Mouse (Mus musculus) ES-E14 (cell line): ENCODE results near the gene Pcmtd2. TPM values are rescaled to one million over a fixed set of nuclear protein-coding genes. Genes with fewer than 3 reads are reported as not detected.
A peak's percentile ranks its signal among the peaks of the same experiment; 100 is the strongest.

Experiments used
- DNase-seq: peaks from one replicate; pipeline ENCODE4 v3.0.0-alpha.2; 2013; ENCODE audit warnings: low read depth, low spot score
- H3K27ac ChIP-seq: 2 replicates; pipeline ENCODE4 v1.5.1; 2012; ENCODE audit warnings: low read depth, mild to moderate bottlenecking, low read length, moderate library complexity, mixed read lengths; ENCODE audit not compliant: poor library complexity, insufficient read depth, severe bottlenecking
- H3K36me3 ChIP-seq: 2 replicates; pipeline ENCODE4 v1.6.1; 2012; ENCODE audit warnings: mild to moderate bottlenecking, low read length, moderate library complexity, mixed read lengths; ENCODE audit not compliant: control insufficient read depth, poor library complexity, insufficient read depth, severe bottlenecking
- H3K4me1 ChIP-seq, 2 experiments: fragments of 150-350 bp in 1 of 2; sonication (generic) in 1 of 2; 2 replicates each; pipeline ENCODE4 v1.6.1; 2012; ENCODE audit warnings: low read length in 2 of 2, mild to moderate bottlenecking in 1 of 2, mixed read lengths in 1 of 2; ENCODE audit not compliant: control insufficient read depth in 2 of 2, insufficient read depth in 2 of 2, poor library complexity in 1 of 2
- H3K4me3 ChIP-seq, 2 experiments: fragments of 150-350 bp in 1 of 2; sonication (generic) in 1 of 2; 2 replicates each; pipeline ENCODE4 v1.5.1; 2012; ENCODE audit warnings: low read length in 2 of 2, low read depth in 1 of 2, mild to moderate bottlenecking in 1 of 2, mixed read lengths in 1 of 2; ENCODE audit not compliant: insufficient read depth in 1 of 2, poor library complexity in 1 of 2, severe bottlenecking in 1 of 2
- H3K9ac ChIP-seq: 2 replicates; pipeline ENCODE4 v1.6.1; 2012; ENCODE audit warnings: low read depth, mild to moderate bottlenecking, low read length, mixed read lengths; ENCODE audit not compliant: poor library complexity, insufficient read depth, severe bottlenecking
- H3K9me3 ChIP-seq: fragments of 150-350 bp; sonication (generic); 2 replicates; pipeline ENCODE4 v1.6.1; 2012; ENCODE audit warnings: low read depth, mild to moderate bottlenecking, low read length; ENCODE audit not compliant: control insufficient read depth, insufficient read depth
- CHD2 ChIP-seq: IDR thresholded peaks from 2 replicates; pipeline ENCODE4 v1.6.1; 2014; ENCODE audit warnings: mild to moderate bottlenecking, low read depth, low read length, inconsistent platforms
- HCFC1 ChIP-seq: IDR thresholded peaks from 2 replicates; pipeline ENCODE4 v1.6.1; 2012; ENCODE audit warnings: low read length, inconsistent platforms, borderline replicate concordance; ENCODE audit not compliant: insufficient read depth
- MAFK ChIP-seq: IDR thresholded peaks from 2 replicates; pipeline ENCODE4 v1.6.1; 2014; ENCODE audit warnings: mild to moderate bottlenecking, low read depth, low read length, inconsistent platforms; ENCODE audit not compliant: insufficient read depth
- ZC3H11A ChIP-seq: IDR thresholded peaks from 2 replicates; pipeline ENCODE4 v1.6.1; 2012; ENCODE audit warnings: low read depth, mild to moderate bottlenecking, inconsistent platforms, low read length, borderline replicate concordance
- ZNF384 ChIP-seq: IDR thresholded peaks from 2 replicates; pipeline ENCODE4 v1.6.1; 2012; ENCODE audit warnings: low read depth, low read length, inconsistent platforms
- in situ Hi-C, 2 experiments: fragments of 600-800 bp; cut with MboI; formaldehyde crosslinking; loops; one replicate each; pipeline ENCODE4 v1.15.1; 2025; ENCODE audit warnings: low sequenced_read_pairs in 2 of 2, inconsistent platforms in 1 of 2; ENCODE audit not compliant: unreplicated experiment in 2 of 2
- total RNA-seq: library from RNA; depleted of rRNA; stranded (reverse); fragments of 300-350 nt; gene quantifications from 2 replicates; pipeline ENCODE4 v1.2.3, GENCODE M21; 2012

Pcmtd2 gene
- total RNA-seq, 1 experiment: 11.8 TPM

DNA sequence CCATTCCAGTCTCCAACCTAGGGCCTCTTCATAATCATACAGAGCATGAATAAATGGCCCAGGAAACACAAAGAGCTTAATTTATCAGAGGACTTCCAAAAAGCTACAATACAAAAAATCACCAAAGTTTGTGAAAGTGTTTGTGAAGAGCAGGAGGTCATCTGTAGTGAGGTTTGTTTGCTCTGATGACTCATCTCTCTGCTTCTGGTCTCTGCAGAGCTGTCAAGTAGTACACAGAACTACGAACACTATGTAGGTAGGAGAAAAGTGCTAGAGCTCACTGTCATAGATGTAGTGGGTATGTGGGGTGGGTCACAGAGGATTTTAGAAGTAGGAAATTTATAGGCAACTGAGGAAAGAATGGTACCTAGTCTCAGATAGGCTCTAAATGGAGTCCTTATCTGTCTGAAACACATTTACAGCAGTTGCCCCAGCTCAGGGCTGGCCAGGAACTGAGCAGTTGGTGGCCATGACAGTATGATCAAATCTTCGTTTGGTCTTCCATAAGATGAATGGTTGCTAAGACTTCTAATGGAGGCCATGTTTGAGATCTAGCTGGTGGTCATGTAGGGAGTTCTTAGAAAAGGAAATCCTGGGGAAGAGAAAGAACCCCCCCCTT is 8.5 kb upstream of the Pcmtd2 start:
- TF ChIP-seq ZNF384: no peak
- TF ChIP-seq CHD2: no peak
- no peak for TF ChIP-seq MAFK
- TF ChIP-seq HCFC1: no peak
- TF ChIP-seq ZC3H11A: no peak
- H3K4me1 ChIP-seq: no peaks in the 10 kb centered on the region
- H3K9ac ChIP-seq: no peak overlapping the region
- no peak for DNase-seq
- in situ Hi-C loops: no loop called here
- H3K27ac ChIP-seq: no peak overlapping the region
- no peak overlapping the region for H3K4me3 ChIP-seq
- no peaks in the 10 kb centered on the region for H3K36me3 ChIP-seq
- H3K9me3 ChIP-seq: no peaks in the 10 kb centered on the region

DNA sequence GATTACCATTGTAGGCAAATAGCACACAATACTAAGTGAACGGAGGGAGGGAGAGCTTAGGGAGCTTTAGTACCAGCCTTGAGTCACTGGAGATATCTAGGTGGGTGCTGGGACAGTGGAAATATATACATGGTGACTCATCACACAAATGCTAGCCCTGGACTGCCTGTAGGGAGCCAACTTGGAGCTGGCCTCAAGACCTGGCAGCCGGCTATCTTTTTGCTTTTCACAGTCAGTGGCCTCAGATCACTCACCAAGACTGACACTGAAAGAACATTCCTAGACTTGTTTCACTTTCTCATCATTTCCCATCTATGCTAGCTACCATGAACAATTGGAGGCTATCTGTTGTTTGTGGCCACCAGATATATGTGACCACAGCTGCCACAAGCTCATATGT is 4.9 kb upstream of the Pcmtd2 start:
- Histone ChIP-seq H3K4me1 (peaks cover 0 to 3% of the 10 kb centered on the region in 2 experiments; a peak in 1 of 4 replicates), H3K27ac (no peak overlapping the region), H3K9me3 (no peaks in the 10 kb centered on the region), H3K9ac (no peak overlapping the region), H3K36me3 (no peaks in the 10 kb centered on the region), H3K4me3 (no peak overlapping the region)
- DNase-seq: no peak
- in situ Hi-C loops: no loop called here
- no peak for TF ChIP-seq ZC3H11A
- TF ChIP-seq HCFC1: no peak

DNA sequence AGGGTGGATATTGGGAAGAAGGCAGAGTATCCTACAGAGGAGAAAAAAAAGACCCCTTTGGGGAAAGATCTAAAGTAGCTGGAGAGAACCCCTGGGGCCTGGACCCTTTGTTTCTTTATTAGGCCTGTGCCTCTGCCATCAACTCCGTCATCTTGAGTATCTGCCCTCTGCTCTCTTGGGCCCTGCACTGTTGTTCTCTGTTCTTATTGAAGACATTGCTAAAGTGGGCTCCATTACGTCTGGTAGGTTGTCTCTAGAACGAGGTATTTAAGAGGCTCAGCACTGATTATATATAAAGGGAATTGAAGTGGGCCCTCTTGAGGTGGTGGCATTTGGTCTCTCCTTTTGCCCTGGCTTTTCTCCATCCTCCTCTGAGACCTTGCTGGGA is 633 bp downstream of the Pcmtd2 start:
- TF ChIP-seq ZC3H11A (no peak), HCFC1 (no peak), ZNF384 (no peak), CHD2 (no peak), MAFK (no peak)
- peak; percentile 25 for DNase-seq
- Histone ChIP-seq H3K4me3 (peak overlapping the region; percentile 68 to 85), H3K9me3 (no peaks in the 10 kb centered on the region), H3K27ac (no peak overlapping the region; the same call in 1 of the 2 replicates), H3K36me3 (no peaks in the 10 kb centered on the region), H3K9ac (peak overlapping the region; percentile 31; the same call in 1 of the 2 replicates), H3K4me1 (peaks cover 0 to 6% of the 10 kb centered on the region in 2 experiments; a peak in 1 of 4 replicates)
- in situ Hi-C loops: no loop called here

DNA sequence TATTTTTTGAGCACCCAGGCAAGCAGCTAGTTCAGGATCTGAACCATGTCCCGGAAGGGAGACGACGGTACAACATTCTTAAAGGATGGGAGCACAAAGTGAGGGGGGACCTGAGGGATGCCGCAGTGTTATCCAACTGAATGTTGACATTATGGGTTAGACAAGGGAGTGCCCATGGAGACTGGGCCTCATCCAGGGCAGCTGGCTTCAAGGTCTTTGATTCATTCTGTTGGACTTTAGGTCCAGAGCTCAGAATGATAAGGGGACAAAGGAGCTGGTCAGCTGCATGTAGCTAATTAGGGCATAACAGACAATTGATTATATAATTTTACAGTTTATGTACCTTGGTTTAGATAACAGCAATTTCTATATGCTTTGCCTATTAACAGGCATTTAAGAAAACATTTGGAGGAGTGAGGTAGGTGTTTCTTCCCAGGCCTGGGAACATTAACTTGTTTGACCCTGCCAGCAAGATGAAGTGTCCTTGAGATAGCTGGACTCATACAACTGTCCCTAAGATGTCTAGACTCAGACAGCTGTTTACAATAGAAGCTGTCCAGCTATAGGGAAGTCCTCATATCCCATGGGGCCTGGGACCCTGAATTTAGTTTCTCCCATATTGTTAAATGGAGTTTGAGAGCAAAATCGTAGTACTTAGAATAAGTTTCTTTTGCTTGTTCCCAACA is 8.2 kb downstream of the Pcmtd2 start:
- DNase-seq: no peak
- Histone ChIP-seq H3K9me3 (no peaks in the 10 kb centered on the region), H3K4me1 (no peaks in the 10 kb centered on the region), H3K4me3 (no peak overlapping the region), H3K9ac (no peak overlapping the region), H3K36me3 (no peaks in the 10 kb centered on the region), H3K27ac (no peak overlapping the region)
- in situ Hi-C loops: no loop called here
- TF ChIP-seq ZC3H11A: no peak
- no peak for TF ChIP-seq CHD2
- TF ChIP-seq HCFC1: no peak
- TF ChIP-seq ZNF384: no peak
- no peak for TF ChIP-seq MAFK
